Mouse (Mus musculus): ENCODE measurements around the gene Myo16. TPM values are rescaled to one million over a fixed set of nuclear protein-coding genes. Genes with fewer than 3 reads are reported as not detected.

Gene Myo16
- polyA plus RNA-seq, 1 experiment from 2014 or later: 1.5 TPM

- Histone ChIP-seq H3K4me1 (replicated peaks; ENCODE audit: control insufficient read depth, insufficient read depth) (no peaks in the 10 kb centered on the region), H3K36me3 (ENCODE audit: control insufficient read depth, insufficient read depth, low read length) (no peaks in the 10 kb centered on the region), H3K4me2 (replicated peaks; ENCODE audit: low read depth) (no peak overlapping the region), H3K4me3 (ENCODE audit: low read depth, low read length) (no peak overlapping the region), H3K9me3 (ENCODE audit: control insufficient read depth, low read length) (no peaks in the 10 kb centered on the region), H3K27me3 (ENCODE audit: control insufficient read depth, insufficient read depth, low read length) (no peaks in the 10 kb centered on the region), H3K27ac (replicated peaks) (no peak overlapping the region), H3K9ac (ENCODE audit: low read length) (no peak overlapping the region)
- TF ChIP-seq CTCF (IDR thresholded peaks at IDR 0.05; ENCODE audit: low read depth): no peak
- TF ChIP-seq EP300 (optimal IDR thresholded peaks at IDR 0.05): no peak
- ATAC-seq (ENCODE audit: low FRiP score, low TSS enrichment): no peak
- WGBS: 25% methylated on average over 8 of the region's 8 CpGs
- no peak for DNase-seq (ENCODE audit: low spot score)
Measured at GRCm38 (mm10) chr8:10499846-10500245, 346.1 kb downstream of the Myo16 start.

- no peak for DNase-seq (ENCODE audit: low spot score)
- no peaks in the 10 kb centered on the region for H3K4me1 ChIP-seq (replicated peaks; ENCODE audit: control insufficient read depth, insufficient read depth)
- no peak overlapping the region for H3K4me2 ChIP-seq (replicated peaks; ENCODE audit: low read depth)
- no peak for ATAC-seq (ENCODE audit: low FRiP score, low TSS enrichment)
- 82% methylated on average over 6 of the region's 6 CpGs for WGBS
- no peak for TF ChIP-seq EP300 (optimal IDR thresholded peaks at IDR 0.05)
- TF ChIP-seq CTCF (IDR thresholded peaks at IDR 0.05; ENCODE audit: low read depth): no peak
- H3K4me3 ChIP-seq (ENCODE audit: low read depth, low read length): no peak overlapping the region
- H3K27me3 ChIP-seq (ENCODE audit: control insufficient read depth, insufficient read depth, low read length): no peaks in the 10 kb centered on the region
- no peaks in the 10 kb centered on the region for H3K36me3 ChIP-seq (ENCODE audit: control insufficient read depth, insufficient read depth, low read length)
- H3K9ac ChIP-seq (ENCODE audit: low read length): no peak overlapping the region
- no peak overlapping the region for H3K27ac ChIP-seq (replicated peaks)
- no peaks in the 10 kb centered on the region for H3K9me3 ChIP-seq (ENCODE audit: control insufficient read depth, low read length)
Measured at GRCm38 (mm10) chr8:10500465-10500864, 346.8 kb downstream of the Myo16 start.

GRCm38 (mm10) chr8:10501750-10502149, 348.0 kb downstream of the Myo16 start:
- Histone ChIP-seq H3K27ac (replicated peaks) (no peak overlapping the region), H3K9ac (ENCODE audit: low read length) (no peak overlapping the region), H3K4me3 (ENCODE audit: low read depth, low read length) (no peak overlapping the region), H3K4me1 (replicated peaks; ENCODE audit: control insufficient read depth, insufficient read depth) (no peaks in the 10 kb centered on the region), H3K27me3 (ENCODE audit: control insufficient read depth, insufficient read depth, low read length) (no peaks in the 10 kb centered on the region), H3K36me3 (ENCODE audit: control insufficient read depth, insufficient read depth, low read length) (no peaks in the 10 kb centered on the region), H3K9me3 (ENCODE audit: control insufficient read depth, low read length) (no peaks in the 10 kb centered on the region), H3K4me2 (replicated peaks; ENCODE audit: low read depth) (no peak overlapping the region)
- no peak for ATAC-seq (ENCODE audit: low FRiP score, low TSS enrichment)
- 89% methylated on average over 3 of the region's 3 CpGs for WGBS
- TF ChIP-seq CTCF (IDR thresholded peaks at IDR 0.05; ENCODE audit: low read depth): no peak
- TF ChIP-seq EP300 (optimal IDR thresholded peaks at IDR 0.05): no peak
- no peak for DNase-seq (ENCODE audit: low spot score)

GRCm38 (mm10) chr8:10512105-10512504, 358.4 kb downstream of the Myo16 start:
- no peak overlapping the region for H3K27ac ChIP-seq (replicated peaks)
- H3K9me3 ChIP-seq (ENCODE audit: control insufficient read depth, low read length): no peaks in the 10 kb centered on the region
- H3K36me3 ChIP-seq (ENCODE audit: control insufficient read depth, insufficient read depth, low read length): no peaks in the 10 kb centered on the region
- TF ChIP-seq CTCF (IDR thresholded peaks at IDR 0.05; ENCODE audit: low read depth) (no peak), EP300 (optimal IDR thresholded peaks at IDR 0.05) (no peak)
- H3K9ac ChIP-seq (ENCODE audit: low read length): no peak overlapping the region
- H3K27me3 ChIP-seq (ENCODE audit: control insufficient read depth, insufficient read depth, low read length): no peaks in the 10 kb centered on the region
- DNase-seq (ENCODE audit: low spot score): no peak
- ATAC-seq (ENCODE audit: low FRiP score, low TSS enrichment): no peak
- H3K4me2 ChIP-seq (replicated peaks; ENCODE audit: low read depth): no peak overlapping the region
- no peak overlapping the region for H3K4me3 ChIP-seq (ENCODE audit: low read depth, low read length)
- no peaks in the 10 kb centered on the region for H3K4me1 ChIP-seq (replicated peaks; ENCODE audit: control insufficient read depth, insufficient read depth)
- 74% methylated on average over 3 of the region's 3 CpGs for WGBS

GRCm38 (mm10) chr8:10517381-10517780, 363.7 kb downstream of the Myo16 start:
- no peaks in the 10 kb centered on the region for H3K4me1 ChIP-seq (replicated peaks; ENCODE audit: control insufficient read depth, insufficient read depth)
- TF ChIP-seq CTCF (IDR thresholded peaks at IDR 0.05; ENCODE audit: low read depth) (no peak), EP300 (optimal IDR thresholded peaks at IDR 0.05) (no peak)
- no peak overlapping the region for H3K27ac ChIP-seq (replicated peaks)
- no peak overlapping the region for H3K4me2 ChIP-seq (replicated peaks; ENCODE audit: low read depth)
- no peak for ATAC-seq (ENCODE audit: low FRiP score, low TSS enrichment)
- no peak overlapping the region for H3K4me3 ChIP-seq (ENCODE audit: low read depth, low read length)
- no peak for DNase-seq (ENCODE audit: low spot score)
- no peaks in the 10 kb centered on the region for H3K9me3 ChIP-seq (ENCODE audit: control insufficient read depth, low read length)
- H3K36me3 ChIP-seq (ENCODE audit: control insufficient read depth, insufficient read depth, low read length): no peaks in the 10 kb centered on the region
- H3K9ac ChIP-seq (ENCODE audit: low read length): no peak overlapping the region
- WGBS: 79% methylated on average over 8 of the region's 8 CpGs
- H3K27me3 ChIP-seq (ENCODE audit: control insufficient read depth, insufficient read depth, low read length): no peaks in the 10 kb centered on the region

- no peaks in the 10 kb centered on the region for H3K9me3 ChIP-seq (ENCODE audit: control insufficient read depth, low read length)
- no peak overlapping the region for H3K4me3 ChIP-seq (ENCODE audit: low read depth, low read length)
- ATAC-seq (ENCODE audit: low FRiP score, low TSS enrichment): no peak
- no peaks in the 10 kb centered on the region for H3K4me1 ChIP-seq (replicated peaks; ENCODE audit: control insufficient read depth, insufficient read depth)
- no peak overlapping the region for H3K9ac ChIP-seq (ENCODE audit: low read length)
- no peak overlapping the region for H3K4me2 ChIP-seq (replicated peaks; ENCODE audit: low read depth)
- 56% methylated on average over 7 of the region's 7 CpGs for WGBS
- no peaks in the 10 kb centered on the region for H3K27me3 ChIP-seq (ENCODE audit: control insufficient read depth, insufficient read depth, low read length)
- TF ChIP-seq CTCF (IDR thresholded peaks at IDR 0.05; ENCODE audit: low read depth) (no peak), EP300 (optimal IDR thresholded peaks at IDR 0.05) (no peak)
- no peak for DNase-seq (ENCODE audit: low spot score)
- H3K36me3 ChIP-seq (ENCODE audit: control insufficient read depth, insufficient read depth, low read length): no peaks in the 10 kb centered on the region
- H3K27ac ChIP-seq (replicated peaks): no peak overlapping the region
Measured at GRCm38 (mm10) chr8:10519276-10519675, 365.6 kb downstream of the Myo16 start.

Data from stomach, postnatal 0 days (tissue).